Mouse (Mus musculus) hindbrain, embryonic 14.5 days (tissue): Measurements from ENCODE around the gene Rasgrf1. TPM values are rescaled to one million over a fixed set of nuclear protein-coding genes. Genes with fewer than 3 reads are reported as not detected.
A peak's percentile ranks its signal among the peaks of the same experiment; 100 is the strongest.

ENCODE experiments used
- ATAC-seq: fragments of 200-750 bp; cut with Nextera tagmentation; 2 replicates; pipeline ENCODE4 v1.8.0; 2017; ENCODE audit warnings: moderate number of reproducible peaks, mild to moderate bottlenecking, moderate TSS enrichment, moderate library complexity; ENCODE audit not compliant: low FRiP score
- DNase-seq: peaks from one replicate; pipeline ENCODE4 v3.0.0-alpha.2; 2015; ENCODE audit warnings: low spot score
- H3K27ac ChIP-seq: fragments of 300-500 bp; sonication (generic); 2 replicates; pipeline ENCODE4 v1.5.1; 2014; ENCODE audit warnings: mild to moderate bottlenecking, moderate library complexity
- H3K27me3 ChIP-seq: fragments of 300-500 bp; sonication (generic); 2 replicates; pipeline ENCODE4 v1.6.1; 2014; ENCODE audit warnings: mild to moderate bottlenecking, low read length, mixed read lengths; ENCODE audit not compliant: control insufficient read depth, insufficient read depth
- H3K36me3 ChIP-seq: fragments of 300-500 bp; sonication (generic); replicated peaks from 2 replicates; pipeline ENCODE4 v1.6.1; 2014; ENCODE audit not compliant: control insufficient read depth, insufficient read depth
- H3K4me1 ChIP-seq: fragments of 300-500 bp; sonication (generic); replicated peaks from 2 replicates; pipeline ENCODE4 v1.6.1; 2014; ENCODE audit warnings: antibody characterized with exemption, low read length, mixed read lengths; ENCODE audit not compliant: control insufficient read depth, insufficient read depth
- H3K4me2 ChIP-seq: fragments of 300-500 bp; sonication (generic); replicated peaks from 2 replicates; pipeline ENCODE4 v1.6.1; 2014; ENCODE audit warnings: mild to moderate bottlenecking, moderate library complexity
- H3K4me3 ChIP-seq: fragments of 300-500 bp; sonication (generic); replicated peaks from 2 replicates; pipeline ENCODE4 v1.5.1; 2014; ENCODE audit warnings: mild to moderate bottlenecking, low read length
- H3K9ac ChIP-seq: fragments of 300-500 bp; sonication (generic); 2 replicates; pipeline ENCODE4 v1.6.1; 2014
- H3K9me3 ChIP-seq: fragments of 300-500 bp; sonication (generic); 2 replicates; pipeline ENCODE4 v1.6.1; 2016; ENCODE audit warnings: low read length; ENCODE audit not compliant: control insufficient read depth
- WGBS: fragments of 180-500 bp; shearing (Covaris S2); extraction: QIAGEN DNeasy Blood & Tissue Kit; methylation state at CpG from one replicate; pipeline ENCODE4 v1.1.7; 2014; 5-methylcytosine and 5-hydroxymethylcytosine counted together
- polyA plus RNA-seq: library from polyadenylated mRNA; unstranded; fragments of >200 nt; fragmentation: Nextera tagmentation; extraction: Ambion mirVana; gene quantifications from 2 replicates; pipeline ENCODE4 v1.2.1, GENCODE M21; 2014

Rasgrf1 gene
- polyA plus RNA-seq, 1 experiment from 2014 or later = 10.1 TPM

- no peak overlapping the region for H3K27ac ChIP-seq
- H3K27me3 ChIP-seq = peaks cover 33% of the 10 kb centered on the region
- H3K36me3 ChIP-seq = no peaks in the 10 kb centered on the region
- H3K9me3 ChIP-seq = no peaks in the 10 kb centered on the region
- H3K9ac ChIP-seq = no peak overlapping the region
- no peak overlapping the region for H3K4me2 ChIP-seq
- peak; percentile 20 for DNase-seq
- WGBS = 90% methylated on average over 7 of the region's 7 CpGs
- H3K4me1 ChIP-seq = no peaks in the 10 kb centered on the region
- no peak overlapping the region for H3K4me3 ChIP-seq
- no peak for ATAC-seq
Observed at GRCm38 (mm10) chr9:89916471-89916870, 6.8 kb downstream of the Rasgrf1 start.

DNA sequence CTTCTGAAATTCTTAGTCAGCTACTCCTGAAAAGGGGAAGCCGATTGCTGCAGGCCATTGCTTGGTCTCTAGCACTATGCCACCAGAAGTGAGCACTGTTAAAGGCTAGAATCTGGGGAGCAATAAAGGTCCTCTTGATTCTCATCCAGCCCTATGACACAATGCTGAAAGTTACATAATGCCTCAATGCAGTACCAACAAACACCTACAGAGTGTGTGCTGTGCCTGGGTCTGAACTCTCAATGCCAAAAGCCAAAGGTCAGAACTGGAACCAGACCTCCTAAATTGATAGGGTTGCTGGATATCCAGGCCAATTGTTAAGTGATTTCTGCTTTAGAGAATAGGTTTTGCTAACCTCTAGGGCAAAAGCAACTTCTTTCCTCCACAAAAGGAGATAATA is 7.7 kb downstream of the Rasgrf1 start:
- Histone ChIP-seq H3K4me3 (no peak overlapping the region), H3K36me3 (no peaks in the 10 kb centered on the region), H3K9ac (no peak overlapping the region), H3K27ac (no peak overlapping the region), H3K9me3 (no peaks in the 10 kb centered on the region), H3K4me2 (no peak overlapping the region), H3K27me3 (peaks cover 23% of the 10 kb centered on the region; the same call in 1 of the 2 replicates), H3K4me1 (no peaks in the 10 kb centered on the region)
- DNase-seq = no peak
- 73% methylated on average over 1 of the region's 1 CpGs for WGBS
- ATAC-seq = no peak

DNA sequence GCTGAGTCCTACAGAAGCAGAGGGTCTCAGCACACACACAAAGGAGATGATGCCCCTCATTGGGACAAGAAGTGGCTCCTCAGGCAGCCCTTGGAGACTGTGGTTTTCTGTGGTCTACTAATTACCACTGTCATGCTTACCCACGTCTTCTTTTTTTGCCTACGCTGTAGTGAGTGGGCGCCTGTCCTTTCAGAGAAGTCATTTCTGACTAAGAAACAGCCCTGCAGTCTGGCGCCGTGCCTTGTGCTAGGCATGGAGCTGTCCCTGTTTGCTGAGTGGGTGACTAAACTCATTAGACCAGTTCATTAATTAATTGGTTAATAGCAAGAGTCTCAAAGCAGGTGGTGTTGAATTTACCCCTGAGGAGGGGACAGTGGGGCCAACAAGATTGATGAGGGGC is 9.1 kb downstream of the Rasgrf1 start:
- no peak overlapping the region for H3K27ac ChIP-seq
- ATAC-seq (no peak), DNase-seq (no peak)
- H3K36me3 ChIP-seq = no peaks in the 10 kb centered on the region
- WGBS = 76% methylated on average over 5 of the region's 5 CpGs
- no peaks in the 10 kb centered on the region for H3K9me3 ChIP-seq
- no peak overlapping the region for H3K9ac ChIP-seq
- H3K27me3 ChIP-seq = 0 out of 2 replicates have a peak, but pooled peaks cover 11% of the 10 kb centered on the region
- no peaks in the 10 kb centered on the region for H3K4me1 ChIP-seq
- no peak overlapping the region for H3K4me3 ChIP-seq
- H3K4me2 ChIP-seq = no peak overlapping the region

- 80% methylated on average over 9 of the region's 9 CpGs for WGBS
- H3K27ac ChIP-seq = no peak overlapping the region
- DNase-seq = no peak
- no peak overlapping the region for H3K9ac ChIP-seq
- H3K4me2 ChIP-seq = no peak overlapping the region
- no peaks in the 10 kb centered on the region for H3K27me3 ChIP-seq
- H3K36me3 ChIP-seq = no peaks in the 10 kb centered on the region
- H3K9me3 ChIP-seq = 0 out of 2 replicates have a peak, but pooled peaks cover 10% of the 10 kb centered on the region
- no peaks in the 10 kb centered on the region for H3K4me1 ChIP-seq
- ATAC-seq = no peak
- no peak overlapping the region for H3K4me3 ChIP-seq
Observed at GRCm38 (mm10) chr9:89921121-89921520, 11.4 kb downstream of the Rasgrf1 start.

DNA sequence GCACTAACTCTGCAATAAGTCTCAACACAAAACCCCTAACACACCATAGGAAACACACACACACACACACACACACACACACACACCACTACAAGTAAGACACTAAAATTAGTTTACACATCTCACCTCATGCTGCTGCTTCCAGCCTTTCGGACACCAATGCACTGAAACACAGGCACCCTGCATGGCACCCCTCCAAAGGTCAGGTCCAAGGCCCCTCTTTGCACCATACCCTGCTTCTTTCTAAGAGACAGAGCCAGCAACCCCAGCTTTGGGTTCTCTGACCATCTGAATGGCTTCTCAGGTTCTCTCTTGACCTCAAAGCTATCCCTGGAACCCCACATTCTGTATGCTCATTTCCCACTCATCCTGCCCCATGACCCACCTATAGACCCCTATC is 13.0 kb downstream of the Rasgrf1 start:
- Histone ChIP-seq H3K9ac (no peak overlapping the region), H3K9me3 (0 out of 2 replicates have a peak, but pooled peaks cover 13% of the 10 kb centered on the region), H3K27me3 (no peaks in the 10 kb centered on the region), H3K27ac (no peak overlapping the region), H3K4me3 (no peak overlapping the region), H3K4me2 (no peak overlapping the region), H3K36me3 (no peaks in the 10 kb centered on the region), H3K4me1 (no peaks in the 10 kb centered on the region)
- 71% methylated on average over 1 of the region's 1 CpGs for WGBS
- DNase-seq (no peak), ATAC-seq (no peak)

GRCm38 (mm10) chr9:89924836-89925235 is 15.1 kb downstream of the Rasgrf1 start:
- ATAC-seq (no peak), DNase-seq (no peak)
- no peak overlapping the region for H3K4me2 ChIP-seq
- H3K36me3 ChIP-seq = no peaks in the 10 kb centered on the region
- no peak overlapping the region for H3K4me3 ChIP-seq
- 0 out of 2 replicates have a peak, but pooled peaks cover 13% of the 10 kb centered on the region for H3K9me3 ChIP-seq
- H3K9ac ChIP-seq = no peak overlapping the region
- H3K27me3 ChIP-seq = no peaks in the 10 kb centered on the region
- H3K4me1 ChIP-seq = no peaks in the 10 kb centered on the region
- no peak overlapping the region for H3K27ac ChIP-seq
- WGBS = 91% methylated on average over 1 of the region's 1 CpGs

DNA sequence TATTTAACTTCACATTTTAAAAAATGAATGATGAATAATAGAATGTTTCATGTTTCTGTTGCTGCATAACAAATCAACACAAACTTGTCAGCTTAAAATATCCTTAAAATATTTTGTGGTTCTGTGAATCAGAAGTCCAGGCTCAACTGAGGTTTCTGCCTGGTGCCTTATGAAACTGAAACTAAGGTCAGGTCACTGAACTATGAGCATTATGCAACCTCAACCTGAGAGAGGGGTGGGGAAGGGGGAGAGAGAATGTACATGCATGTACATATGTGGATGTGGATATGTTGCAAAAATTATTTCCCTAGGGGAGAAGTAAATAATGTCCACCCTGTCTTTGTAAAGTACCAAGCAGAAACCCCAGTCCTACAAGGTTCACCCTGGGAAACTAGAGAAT is 18.8 kb downstream of the Rasgrf1 start:
- Histone ChIP-seq H3K4me2 (no peak overlapping the region), H3K36me3 (no peaks in the 10 kb centered on the region), H3K9me3 (0 out of 2 replicates have a peak, but pooled peaks cover 13% of the 10 kb centered on the region), H3K4me3 (no peak overlapping the region), H3K4me1 (no peaks in the 10 kb centered on the region), H3K27me3 (no peaks in the 10 kb centered on the region), H3K27ac (no peak overlapping the region), H3K9ac (no peak overlapping the region)
- no peak for ATAC-seq
- DNase-seq = no peak

- no peak overlapping the region for H3K4me2 ChIP-seq
- ATAC-seq = no peak
- no peak overlapping the region for H3K9ac ChIP-seq
- 0 out of 2 replicates have a peak, but pooled peaks cover 4% of the 10 kb centered on the region for H3K9me3 ChIP-seq
- no peaks in the 10 kb centered on the region for H3K27me3 ChIP-seq
- no peaks in the 10 kb centered on the region for H3K4me1 ChIP-seq
- no peak for DNase-seq
- no peak overlapping the region for H3K27ac ChIP-seq
- no peak overlapping the region for H3K4me3 ChIP-seq
- WGBS = 76% methylated on average over 1 of the region's 1 CpGs
- H3K36me3 ChIP-seq = no peaks in the 10 kb centered on the region
Observed at GRCm38 (mm10) chr9:89940428-89940827, 30.7 kb downstream of the Rasgrf1 start.

DNA sequence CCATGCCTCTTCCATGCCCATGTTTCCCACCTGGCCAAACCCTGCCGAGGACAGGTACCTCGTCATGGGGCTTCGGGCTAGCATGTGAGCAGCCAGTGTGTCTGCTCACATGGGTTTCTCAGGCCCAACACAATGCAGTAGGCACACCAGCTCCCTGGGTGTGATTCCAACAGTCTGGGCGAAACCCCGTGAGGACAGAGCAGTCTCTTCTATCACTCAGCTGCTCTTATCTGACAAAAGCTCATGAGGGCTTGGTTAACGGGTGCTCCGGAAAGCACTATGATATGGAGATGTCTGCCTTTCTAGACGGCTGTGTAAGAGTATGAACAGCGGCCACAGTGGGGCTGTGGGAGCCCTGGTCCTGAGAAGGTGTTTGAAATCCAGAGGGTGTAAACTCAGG is 37.1 kb downstream of the Rasgrf1 start:
- H3K4me1 ChIP-seq = no peaks in the 10 kb centered on the region
- no peak for DNase-seq
- WGBS = 93% methylated on average over 9 of the region's 9 CpGs
- no peak overlapping the region for H3K27ac ChIP-seq
- no peak overlapping the region for H3K4me3 ChIP-seq
- H3K9ac ChIP-seq = no peak overlapping the region
- no peaks in the 10 kb centered on the region for H3K9me3 ChIP-seq
- no peaks in the 10 kb centered on the region for H3K36me3 ChIP-seq
- no peaks in the 10 kb centered on the region for H3K27me3 ChIP-seq
- no peak overlapping the region for H3K4me2 ChIP-seq
- no peak for ATAC-seq

DNA sequence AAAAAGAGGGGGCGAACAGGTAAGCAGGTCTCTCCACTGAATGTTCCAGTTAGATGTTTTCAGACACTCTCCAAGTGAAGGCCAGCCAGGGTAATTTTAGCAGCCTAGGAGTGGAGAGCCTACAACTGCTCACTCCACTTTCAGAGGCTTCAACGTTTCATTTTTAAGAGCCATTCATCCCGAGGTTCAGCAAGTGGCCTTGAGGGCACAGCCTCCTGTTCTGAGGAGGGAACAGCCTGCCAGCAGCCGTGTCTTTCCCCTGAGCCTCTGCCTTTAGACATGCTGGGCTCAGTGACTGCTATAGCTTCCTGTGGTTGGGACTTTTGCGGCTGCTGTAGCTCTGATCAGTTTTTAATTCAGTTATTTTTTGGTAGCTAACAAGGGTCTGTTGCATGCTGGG is 38.9 kb downstream of the Rasgrf1 start:
- no peak for ATAC-seq
- Histone ChIP-seq H3K36me3 (no peaks in the 10 kb centered on the region), H3K4me3 (no peak overlapping the region), H3K4me2 (no peak overlapping the region), H3K27me3 (no peaks in the 10 kb centered on the region), H3K4me1 (no peaks in the 10 kb centered on the region), H3K27ac (no peak overlapping the region), H3K9ac (no peak overlapping the region), H3K9me3 (no peaks in the 10 kb centered on the region)
- 65% methylated on average over 5 of the region's 5 CpGs for WGBS
- no peak for DNase-seq
